Mouse (Mus musculus) CH12.LX (cell line): ENCODE data around the gene Pitpnm2. TPM values are rescaled to one million over a fixed set of nuclear protein-coding genes. Genes with fewer than 3 reads are reported as not detected.

Experiments used
- DNase-seq: peaks from one replicate; pipeline ENCODE4 v3.0.0-alpha.2; 2013; ENCODE audit errors: extremely low read depth
- H3K27ac ChIP-seq: 2 replicates; pipeline ENCODE4 v1.5.1; 2012; ENCODE audit warnings: low read depth, mild to moderate bottlenecking, control low read depth, moderate library complexity; ENCODE audit not compliant: insufficient read depth
- H3K27me3 ChIP-seq: replicated peaks from 2 replicates; pipeline ENCODE3; 2012; ENCODE audit warnings: inconsistent platforms
- H3K36me3 ChIP-seq, 2 experiments: replicated peaks in 1 of 2; 2 replicates each; pipeline versions ENCODE3 to v1.6.1; 2012; ENCODE audit warnings: inconsistent platforms in 1 of 2, low read length in 1 of 2, mild to moderate bottlenecking in 1 of 2, mixed read lengths in 1 of 2, moderate library complexity in 1 of 2; ENCODE audit not compliant: control insufficient read depth in 1 of 2, insufficient read depth in 1 of 2
- H3K4me1 ChIP-seq, 2 experiments: 2 replicates each; pipeline ENCODE4 v1.6.1; 2012; ENCODE audit warnings: inconsistent platforms in 1 of 2, moderate library complexity in 1 of 2; ENCODE audit not compliant: insufficient read depth in 2 of 2, control insufficient read depth in 1 of 2
- H3K4me2 ChIP-seq: 2 replicates; pipeline ENCODE4 v1.6.1; 2012; ENCODE audit warnings: low read depth, mild to moderate bottlenecking, control low read depth; ENCODE audit not compliant: poor library complexity, insufficient read depth, severe bottlenecking
- H3K4me3 ChIP-seq, 3 experiments: fragments of 150-350 bp in 1 of 3; sonication (generic) in 1 of 3; replicated peaks in 1 of 3; 2 replicates each; pipeline versions ENCODE3 to v1.5.1; 2011 to 2012; ENCODE audit warnings: low read depth in 2 of 3, low read length in 2 of 3, mild to moderate bottlenecking in 2 of 3, moderate library complexity in 2 of 3, control low read depth in 1 of 3, improper control_type of control experiment in 1 of 3, inconsistent platforms in 1 of 3, mixed read lengths in 1 of 3; ENCODE audit not compliant: poor library complexity in 1 of 3
- H3K79me2 ChIP-seq: replicated peaks from 2 replicates; pipeline ENCODE4 v1.6.1; 2012; ENCODE audit warnings: mild to moderate bottlenecking, moderate library complexity; ENCODE audit not compliant: control insufficient read depth, poor library complexity, insufficient read depth, severe bottlenecking; ENCODE audit errors: extremely low read depth
- H3K9ac ChIP-seq: 2 replicates; pipeline ENCODE4 v1.6.1; 2012; ENCODE audit warnings: low read depth, mild to moderate bottlenecking, control low read depth, moderate library complexity; ENCODE audit not compliant: insufficient read depth
- H3K9me3 ChIP-seq: replicated peaks from 2 replicates; pipeline ENCODE3; 2012; ENCODE audit warnings: low read length, inconsistent platforms, mixed read lengths
- CHD1 ChIP-seq: IDR thresholded peaks from 2 replicates; pipeline ENCODE4 v1.6.1; 2012; ENCODE audit warnings: low read depth, low read length, improper control_type of control experiment, inconsistent platforms
- CTCF ChIP-seq, 2 experiments: IDR thresholded peaks in 1 of 2; conservative IDR thresholded peaks in 1 of 2; 2 replicates each; pipeline ENCODE4 v1.5.1; 2011 to 2012; ENCODE audit warnings: low read depth in 2 of 2, low read length in 2 of 2, improper control_type of control experiment in 1 of 2, inconsistent platforms in 1 of 2, mild to moderate bottlenecking in 1 of 2, moderate library complexity in 1 of 2
- GABPA ChIP-seq: IDR thresholded peaks from 2 replicates; pipeline ENCODE4 v1.6.1; 2012; ENCODE audit warnings: low read depth, low read length, improper control_type of control experiment, inconsistent platforms; ENCODE audit not compliant: insufficient replicate concordance
- HCFC1 ChIP-seq: IDR thresholded peaks from 2 replicates; pipeline ENCODE4 v1.6.1; 2012; ENCODE audit warnings: low read depth, mild to moderate bottlenecking, inconsistent platforms, low read length, improper control_type of control experiment
- IRF4 ChIP-seq: IDR thresholded peaks from 2 replicates; pipeline ENCODE4 v1.6.1; 2014; ENCODE audit warnings: low read depth, mild to moderate bottlenecking, inconsistent platforms, low read length, improper control_type of control experiment
- JUN ChIP-seq: IDR thresholded peaks from 2 replicates; pipeline ENCODE4 v1.6.1; 2011; ENCODE audit warnings: low read depth, mild to moderate bottlenecking, low read length, improper control_type of control experiment, moderate library complexity; ENCODE audit not compliant: insufficient read depth
- MAFK ChIP-seq: IDR thresholded peaks from 2 replicates; pipeline ENCODE4 v1.6.1; 2011; ENCODE audit warnings: low read length, improper control_type of control experiment; ENCODE audit not compliant: insufficient replicate concordance
- MEF2A ChIP-seq: IDR thresholded peaks from 2 replicates; pipeline ENCODE4 v1.6.1; 2014; ENCODE audit warnings: low read depth, mild to moderate bottlenecking, inconsistent platforms, low read length, improper control_type of control experiment, borderline replicate concordance
- MYC ChIP-seq: IDR thresholded peaks from 2 replicates; pipeline ENCODE4 v1.6.1; 2011; ENCODE audit warnings: low read depth, mild to moderate bottlenecking, improper control_type of control experiment, low read length
- NRF1 ChIP-seq: IDR thresholded peaks from 2 replicates; pipeline ENCODE4 v1.6.1; 2014; ENCODE audit warnings: low read depth, mild to moderate bottlenecking, inconsistent platforms, low read length, improper control_type of control experiment, moderate library complexity
- POLR2A ChIP-seq: IDR thresholded peaks from 2 replicates; pipeline ENCODE4 v1.6.1; 2011; ENCODE audit warnings: low read depth, mild to moderate bottlenecking, improper control_type of control experiment, low read length
- POLR2AphosphoS2 ChIP-seq: IDR thresholded peaks from 2 replicates; pipeline ENCODE4 v1.6.1; 2011; ENCODE audit warnings: low read depth, low read length, improper control_type of control experiment
- RCOR1 ChIP-seq: conservative IDR thresholded peaks from 2 replicates; pipeline ENCODE4 v1.6.1; 2012; ENCODE audit warnings: low read depth, mild to moderate bottlenecking, inconsistent platforms, low read length, improper control_type of control experiment
- SMC3 ChIP-seq: IDR thresholded peaks from 2 replicates; pipeline ENCODE4 v1.6.1; 2011; ENCODE audit warnings: low read depth, low read length, improper control_type of control experiment
- ZC3H11A ChIP-seq: IDR thresholded peaks from 2 replicates; pipeline ENCODE4 v1.6.1; 2012; ENCODE audit warnings: low read depth, mild to moderate bottlenecking, inconsistent platforms, low read length, improper control_type of control experiment
- ZKSCAN1 ChIP-seq: IDR thresholded peaks from 2 replicates; pipeline ENCODE4 v1.6.1; 2012; ENCODE audit warnings: low read depth, inconsistent platforms, low read length, improper control_type of control experiment, borderline replicate concordance
- dilution Hi-C: fragments of 300-500 bp; cut with MboI; formaldehyde crosslinking; loops from 2 replicates; pipeline ENCODE4 v1.14.3; 2020; ENCODE audit warnings: low sequenced_read_pairs; ENCODE audit not compliant: extremely low pct_unique_long_range_greater_than_20kb, extremely low pct_ligation_motif_present
- in situ Hi-C: fragments of 300-500 bp; cut with MboI; formaldehyde crosslinking; loops from 3 replicates; pipeline ENCODE4 v1.14.3; 2019; ENCODE audit warnings: low sequenced_read_pairs, low pct_ligation_motif_present, low pct_unique_long_range_greater_than_20kb, mixed read lengths
- polyA plus RNA-seq: library from polyadenylated mRNA; unstranded; fragments of >175 nt; gene quantifications from 2 replicates; pipeline ENCODE4 v1.2.1, GENCODE M21; 2012; ENCODE audit warnings: low read depth; ENCODE audit not compliant: insufficient read length
- total RNA-seq, 2 experiments: library from RNA; depleted of rRNA; stranded (reverse); fragments of 300-350 nt in 1 of 2; fragments of >200 nt in 1 of 2; gene quantifications; 2 replicates each; pipeline ENCODE4 v1.2.3; 2012 to 2014

Pitpnm2 gene
- total and polyA plus RNA-seq, 3 experiments = 1.0 to 11.9 (median 5.3) TPM

DNA sequence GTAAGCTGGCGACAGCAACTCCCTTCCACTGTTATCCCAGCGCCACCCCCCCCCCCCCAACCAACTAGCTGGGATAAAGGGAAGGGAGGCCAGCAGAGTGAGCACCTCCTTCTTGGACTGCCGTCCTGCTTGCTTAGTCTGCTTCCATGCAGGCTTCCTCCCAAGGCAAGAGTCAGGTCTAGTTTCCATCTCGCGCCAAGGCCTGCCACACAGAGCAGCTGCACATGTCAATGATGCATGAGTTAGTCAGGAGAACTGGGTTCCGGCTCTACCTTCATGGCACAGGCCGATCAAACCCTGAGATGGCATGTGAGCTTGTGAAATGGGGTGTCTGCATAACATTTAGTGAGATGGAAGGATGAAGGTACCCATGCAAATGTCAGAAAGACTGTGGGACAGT is 66.9 kb downstream of the Pitpnm2 start:
- H3K4me2 ChIP-seq = no peak overlapping the region
- no peak overlapping the region for H3K4me3 ChIP-seq
- peaks cover 25 to 31% of the 10 kb centered on the region in 2 experiments for H3K4me1 ChIP-seq
- H3K9me3 ChIP-seq = no peaks in the 10 kb centered on the region
- DNase-seq = no peak
- no peaks in the 10 kb centered on the region for H3K79me2 ChIP-seq
- no peak overlapping the region for H3K9ac ChIP-seq
- no peak overlapping the region for H3K27ac ChIP-seq
- in situ Hi-C loops = no loop called here
- peaks cover 0 to 12% of the 10 kb centered on the region in 2 experiments for H3K36me3 ChIP-seq
- no peak for TF ChIP-seq IRF4
- TF ChIP-seq ZKSCAN1 = no peak
- TF ChIP-seq CTCF (conservative IDR thresholded peaks at IDR 0.05 in 1 of 2, IDR thresholded peaks at IDR 0.05 in 1 of 2; ENCODE audit: low read depth in 2 of 2, low read length in 2 of 2) = no peak
- no peak for TF ChIP-seq MYC
- no peak for TF ChIP-seq GABPA
- TF ChIP-seq POLR2AphosphoS2 = no peak
- TF ChIP-seq ZC3H11A = no peak
- TF ChIP-seq MAFK = no peak
- TF ChIP-seq SMC3 = no peak
- no peak for TF ChIP-seq JUN
- no peak for TF ChIP-seq POLR2A
- TF ChIP-seq MEF2A = no peak
- H3K27me3 ChIP-seq = no peaks in the 10 kb centered on the region
- dilution Hi-C loops = no loop called here

DNA sequence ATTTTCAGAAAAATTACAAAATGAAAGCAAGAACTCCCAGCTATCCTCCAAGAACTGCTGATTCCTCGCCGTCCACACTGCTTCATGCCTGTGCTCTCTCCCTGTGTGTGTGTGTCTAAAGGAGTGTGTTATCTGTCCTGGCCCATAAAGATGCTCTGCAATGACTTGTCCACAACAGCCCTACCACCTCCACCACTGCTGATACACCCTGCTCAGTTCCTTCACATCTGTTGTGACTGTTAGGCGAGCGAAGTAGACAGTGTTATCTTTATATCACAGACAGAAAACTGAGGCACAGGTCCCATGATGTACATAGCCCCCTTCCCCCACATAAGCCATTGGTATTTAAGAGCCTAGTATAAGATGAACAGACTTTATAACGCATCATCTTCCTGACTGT is 67.5 kb downstream of the Pitpnm2 start:
- no peaks in the 10 kb centered on the region for H3K27me3 ChIP-seq
- H3K36me3 ChIP-seq = peaks cover 0 to 12% of the 10 kb centered on the region in 2 experiments
- H3K9me3 ChIP-seq = no peaks in the 10 kb centered on the region
- no peaks in the 10 kb centered on the region for H3K79me2 ChIP-seq
- H3K4me1 ChIP-seq = peaks cover 21 to 26% of the 10 kb centered on the region in 2 experiments
- no peak overlapping the region for H3K4me2 ChIP-seq
- no peak overlapping the region for H3K4me3 ChIP-seq
- H3K9ac ChIP-seq = no peak overlapping the region
- no peak for DNase-seq
- in situ Hi-C loops (no loop called here), dilution Hi-C loops (no loop called here)
- no peak overlapping the region for H3K27ac ChIP-seq
- TF ChIP-seq RCOR1 = no peak
- no peak for TF ChIP-seq HCFC1
- TF ChIP-seq NRF1 = no peak
- no peak for TF ChIP-seq CHD1
- no peak for TF ChIP-seq MAFK
